ENCODE assay signal across 20 mouse cellular contexts in genomic region chr15:83154309-83154708, GRCm38 (mm10). TPM values are rescaled to one million over a fixed set of nuclear protein-coding genes. Genes with fewer than 3 reads are reported as not detected.
A peak's percentile ranks its signal among the peaks of the same experiment; 100 is the strongest.
DNase-seq lines count a peak whose midpoint lies in the region; ATAC-seq and TF ChIP-seq lines count a peak whose summit lies in the region.
"Had no signal": no experiment of that assay in that cellular context is flagged by ENCODE, and none has a peak within 500 bp of the region (broad histone marks: within the 10 kb centered on the region; RNA-seq: fewer than 3 reads in every experiment).

No protein-coding gene starts in this region.

- no peaks in the 10 kb centered on the region for H3K79me2 ChIP-seq in myocyte (ENCODE audit: control insufficient read depth, insufficient read depth)

- H3K4me1 ChIP-seq in heart, embryonic 12.5 days (replicated peaks) = peaks cover 3% of the 10 kb centered on the region; the same call in 1 of the 2 replicates

- no peak overlapping the region for H3K4me2 ChIP-seq in heart, embryonic 12.5 days
- H3K4me2 ChIP-seq in myocyte (ENCODE audit: low read depth) = no peak overlapping the region
- H3K4me2 ChIP-seq: embryonic facial prominence, embryonic 13.5 days; embryonic facial prominence, embryonic 15.5 days; forebrain, embryonic 12.5 days had no signal

- no peaks in the 10 kb centered on the region for H3K27me3 ChIP-seq in heart, embryonic 12.5 days (replicated peaks)
- H3K27me3 ChIP-seq in myocyte (ENCODE audit: control insufficient read depth, insufficient read depth, insufficient read length) = no peaks in the 10 kb centered on the region
- H3K27me3 ChIP-seq: embryonic facial prominence, embryonic 13.5 days; embryonic facial prominence, embryonic 15.5 days; forebrain, embryonic 12.5 days had no signal

- no peaks in the 10 kb centered on the region for H3K9me3 ChIP-seq in heart, embryonic 12.5 days (replicated peaks)
- H3K9me3 ChIP-seq: embryonic facial prominence, embryonic 13.5 days; embryonic facial prominence, embryonic 15.5 days; forebrain, embryonic 10.5 days; forebrain, embryonic 12.5 days had no signal

- H3K36me3 ChIP-seq in heart, embryonic 12.5 days = peaks cover 44% of the 10 kb centered on the region
- peaks cover 36% of the 10 kb centered on the region for H3K36me3 ChIP-seq in myocyte (ENCODE audit: control insufficient read depth, insufficient read depth)

- peak; percentile 31 for DNase-seq in cerebellum, adult 9-10 months
- no peak for DNase-seq in cerebellum, adult 11 months
- DNase-seq in heart, postnatal 4 days = no peak
- no peak for DNase-seq in spleen, adult 18-20 months
- DNase-seq: adrenal gland, postnatal 10 days; adrenal gland, postnatal 25 days; cerebellum, adult 11-12 months; cerebellum, adult 2 months; cerebellum, adult 9-11 months; cerebellum, postnatal 36 days; embryo, embryonic 11 days had no signal

- H3K27ac ChIP-seq in heart, embryonic 12.5 days (ENCODE audit: poor library complexity, severe bottlenecking) = no peak overlapping the region
- H3K27ac ChIP-seq: embryonic facial prominence, embryonic 13.5 days; embryonic facial prominence, embryonic 15.5 days; forebrain, embryonic 10.5 days; forebrain, embryonic 12.5 days had no signal

- H3K4me3 ChIP-seq in heart, embryonic 12.5 days = no peak overlapping the region
- no peak overlapping the region for H3K4me3 ChIP-seq in myocyte
- H3K4me3 ChIP-seq: embryonic facial prominence, embryonic 13.5 days; embryonic facial prominence, embryonic 15.5 days; erythroblast, embryonic 14.5 days; forebrain, embryonic 10.5 days; forebrain, embryonic 12.5 days had no signal

- ATAC-seq in heart, embryonic 12.5 days (ENCODE audit: insufficient number of reproducible peaks, low FRiP score) = no peak
- ATAC-seq: forebrain, embryonic 14.5 days; forebrain, embryonic 16.5 days had no signal

- no peak overlapping the region for H3ac ChIP-seq in myocyte (ENCODE audit: control insufficient read depth, insufficient read length)

- peak; percentile 38 for TF ChIP-seq POLR2A in myocyte (IDR thresholded peaks at IDR 0.05; ENCODE audit: insufficient read length, low read depth)

- 90% methylated on average over 7 of the region's 7 CpGs for WGBS in heart, embryonic 12.5 days

- 0 out of 2 replicates have a peak overlapping the region, but pooled peaks have one; percentile 11 for H3K9ac ChIP-seq in heart, embryonic 12.5 days
- H3K9ac ChIP-seq: embryonic facial prominence, embryonic 13.5 days; embryonic facial prominence, embryonic 15.5 days; forebrain, embryonic 12.5 days had no signal

TF ChIP-seq in myocyte, 11 proteins besides CTCF, POLR2A, EP300 and RAD21:
- TF ChIP-seq MYOG (IDR thresholded peaks at IDR 0.05; ENCODE audit: control insufficient read depth in 1 of 3, insufficient read depth in 1 of 3, insufficient read length in 2 of 3, low read depth in 2 of 3) (peak in 2 of 3 experiments; percentile 73), MYOD1 (IDR thresholded peaks at IDR 0.05; ENCODE audit: control insufficient read depth in 1 of 3, insufficient read length in 2 of 3, low read depth in 2 of 3) (peak in 2 of 3 experiments; percentile 67 to 77), POLR2AphosphoS2 (IDR thresholded peaks at IDR 0.05; ENCODE audit: insufficient read length, low read depth) (peak; percentile 62), E2F4 (IDR thresholded peaks at IDR 0.05; ENCODE audit: insufficient read depth) (no peak)

RNA-seq across cellular contexts. Expression of gene Poldip3, which starts 5.1 kb away (rescaled TPM):
- 89.1 and 90.7 TPM in 2 replicates for polyA plus RNA-seq in heart, embryonic 12.5 days (2016; fragmentation: Nextera tagmentation; extraction: Ambion mirVana)
- total RNA-seq in heart, postnatal 4 days (2021) = 10 to 100 TPM; 52.6 to 58.4 TPM
- 85.9 TPM for polyA plus RNA-seq in myocyte (2012; fragmentation: generic; extraction: Trizol)

RNA-seq across cellular contexts. Expression of gene Cyb5r3, which starts 18.1 kb away (rescaled TPM):
- 132 and 136 TPM in 2 replicates for polyA plus RNA-seq in heart, embryonic 12.5 days (2016; fragmentation: Nextera tagmentation; extraction: Ambion mirVana)
- total RNA-seq in heart, postnatal 4 days (2021) = 100 to 1,000 TPM; 135 to 141 TPM
- 707 TPM for polyA plus RNA-seq in myocyte (2012; fragmentation: generic; extraction: Trizol)

RNA-seq across cellular contexts. Expression of gene Rrp7a, which starts 31.7 kb away (rescaled TPM):
- polyA plus RNA-seq in heart, embryonic 12.5 days (2016; fragmentation: Nextera tagmentation; extraction: Ambion mirVana) = 39.3 and 44.8 TPM in 2 replicates
- 10 to 100 TPM; 54.6 to 56.3 TPM for total RNA-seq in heart, postnatal 4 days (2021)
- polyA plus RNA-seq in myocyte (2012; fragmentation: generic; extraction: Trizol) = 172 TPM
